Mouse (Mus musculus): ENCODE measurements around the gene Hbb-bt.
"Not testable (repeated sequence)": the region's sequence is repeated elsewhere in the genome, so short reads cannot be mapped to it uniquely, and the experiment has no call there.

DNA sequence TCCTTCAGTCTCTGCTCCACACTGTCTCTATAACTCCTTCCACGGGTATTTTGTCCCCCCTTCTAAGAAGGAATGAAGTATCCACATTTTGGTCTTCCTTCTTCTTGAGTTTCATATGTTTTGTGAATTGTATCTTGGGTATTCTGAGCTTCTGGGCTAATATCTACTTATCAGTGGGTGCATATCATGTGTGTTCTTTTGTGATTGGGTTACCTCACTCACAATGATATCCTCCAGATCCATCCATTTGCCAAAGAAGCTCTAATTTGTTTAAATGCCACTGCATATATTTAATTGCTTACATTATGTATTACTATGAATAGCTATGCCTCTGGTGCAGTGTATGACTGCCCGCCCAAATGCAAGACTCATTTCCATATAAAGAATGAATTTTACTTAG, 5.7 kb downstream of the Hbb-bt start:
- TF ChIP-seq GATA1, TAL1 (IDR thresholded peaks at IDR 0.05; ENCODE audit: low read length): not testable (repeated sequence)
